Mouse (Mus musculus) small intestine, adult 10 weeks (tissue): ENCODE data around the gene Olfr1290. TPM values are rescaled to one million over a fixed set of nuclear protein-coding genes. Genes with fewer than 3 reads are reported as not detected.

Experiments
- polyA plus RNA-seq: library from polyadenylated mRNA; stranded (reverse); fragments of 350-450 nt; fragmentation: Illumina TruSeq; extraction: RNeasy Lipid Tissue Mini Kit (QIAGEN cat#74804); gene quantifications from one replicate; pipeline ENCODE4 v1.2.3, GENCODE M21; 2014; ENCODE audit warnings: low replicate concordance

Olfr1290 gene
- polyA plus RNA-seq, result not detected

DNA sequence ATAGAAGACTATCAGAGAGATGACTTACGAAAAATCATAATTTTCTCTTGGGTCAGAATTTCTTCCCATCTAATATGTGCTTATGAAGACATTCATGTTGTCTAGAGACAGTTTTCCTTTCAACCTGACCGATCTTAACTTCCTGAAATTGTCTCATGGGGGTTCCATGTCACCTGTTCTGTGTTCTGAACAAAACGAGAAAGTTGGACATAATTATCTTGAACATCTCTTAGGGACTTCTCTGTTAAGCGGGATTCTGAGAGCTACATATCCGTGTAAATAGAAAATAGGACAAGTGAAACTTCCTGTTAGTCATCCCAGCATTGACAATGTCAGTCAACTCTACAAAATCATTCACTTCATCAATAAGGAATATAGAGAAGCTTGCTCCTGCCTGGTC lies at the start of gene Olfr1290:
Olfr1290 (minus strand) TSS at position 101 of the 400 bp plus-strand sequence.

GRCm38 (mm10) chr2:111540191-111540590 lies 46.6 kb upstream of the Olfr1290 start, which contains the start of gene Olfr1294:
Gene Olfr1294 (minus strand): TSS chr2:111540291.

DNA sequence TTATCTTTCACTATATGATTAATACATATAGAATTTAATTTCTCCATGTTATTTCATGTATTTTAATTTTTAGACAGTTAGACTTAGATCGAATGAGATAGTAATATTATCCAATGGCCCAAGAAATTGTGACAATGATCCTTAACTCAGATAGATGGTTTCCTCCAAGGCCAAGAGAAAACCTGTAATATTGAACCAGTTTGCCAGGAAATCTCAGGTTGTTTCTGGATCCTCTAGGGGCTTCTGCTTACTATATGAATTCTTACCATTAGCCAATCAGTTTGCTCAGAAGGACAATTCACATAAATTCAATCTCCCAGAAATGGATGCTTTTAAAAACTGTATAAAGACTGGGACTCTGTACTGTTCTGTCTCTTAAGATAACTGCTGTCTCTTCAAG lies 31.3 kb upstream of the Olfr1290 start, which contains the start of gene Olfr1293-ps:
Olfr1293-ps (plus strand) TSS at position 301 of the 400 bp plus-strand sequence.

GRCm38 (mm10) chr2:111496880-111497279 lies 3.3 kb upstream of the Olfr1290 start, which contains the start of gene Olfr1291-ps1:
Gene Olfr1291-ps1 (plus strand): TSS chr2:111497180.

GRCm38 (mm10) chr2:111480519-111480918 lies 13.1 kb downstream of the Olfr1290 start, which contains the start of gene Olfr1289:
Gene Olfr1289 (plus strand): TSS chr2:111480819.

DNA sequence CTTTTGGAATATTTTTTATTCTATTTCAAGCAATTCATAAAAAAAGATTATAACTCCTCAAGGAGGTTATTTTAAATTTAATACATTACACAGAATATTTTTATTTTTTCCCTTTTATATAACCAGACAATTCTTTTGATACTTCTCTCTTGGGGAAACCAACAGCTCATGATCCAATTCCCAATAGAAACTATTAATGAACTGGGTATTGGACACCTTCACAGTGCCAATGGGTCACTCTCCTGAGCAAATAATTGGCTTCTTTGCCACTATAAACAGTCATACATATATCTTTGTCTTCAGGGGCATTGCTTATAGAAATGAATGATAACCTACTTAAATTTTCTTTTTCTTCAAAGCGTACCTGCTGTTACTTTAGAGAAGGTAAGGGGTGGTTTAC lies 19.8 kb downstream of the Olfr1290 start, which contains the start of gene Olfr1288:
Olfr1288 (plus strand) TSS at position 301 of the 400 bp plus-strand sequence.

DNA sequence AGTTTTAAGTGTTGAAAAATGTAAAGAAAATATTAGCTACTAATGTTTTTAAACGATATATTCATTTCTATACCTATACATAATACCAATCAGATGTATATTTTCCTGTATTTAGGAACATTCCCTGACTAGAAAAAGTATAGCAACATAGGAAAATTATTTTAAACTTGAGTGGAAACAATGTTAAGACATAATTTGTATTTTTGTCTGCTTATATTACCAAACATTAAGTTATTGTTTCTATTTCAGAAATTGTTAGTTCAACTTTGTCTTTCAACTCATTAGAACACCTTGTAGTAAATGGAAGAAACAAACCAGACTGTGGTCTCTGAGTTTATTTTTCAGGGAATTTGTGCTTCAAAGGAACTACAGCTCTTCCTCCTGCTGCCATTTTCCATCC lies 44.8 kb downstream of the Olfr1290 start, which contains the start of gene Olfr1287:
Olfr1287 (plus strand) TSS at position 301 of the 400 bp plus-strand sequence.

Other genes with a start within 250 kb of the Olfr1290 start
- not detected for gene Olfr1276, start 239.3 kb downstream of the Olfr1290 start, polyA plus RNA-seq
- gene Olfr1277, start 219.7 kb downstream of the Olfr1290 start, polyA plus RNA-seq, result not detected
- not detected for gene Olfr1278, start 203.7 kb downstream of the Olfr1290 start, polyA plus RNA-seq
- not detected for gene Olfr1279, start 193.2 kb downstream of the Olfr1290 start, polyA plus RNA-seq
- not detected for gene Olfr1280, start 179.8 kb downstream of the Olfr1290 start, polyA plus RNA-seq
- gene Olfr1281, start 167.3 kb downstream of the Olfr1290 start, polyA plus RNA-seq, result not detected
- gene Olfr1282, start 157.8 kb downstream of the Olfr1290 start, polyA plus RNA-seq, result not detected
- gene Olfr1283, start 127.0 kb downstream of the Olfr1290 start, polyA plus RNA-seq, result not detected
- not detected for gene Olfr1284, start 118.3 kb downstream of the Olfr1290 start, polyA plus RNA-seq
- gene Olfr1286, start 70.7 kb downstream of the Olfr1290 start, polyA plus RNA-seq, result not detected
- not detected for gene Olfr1287, start 44.7 kb downstream of the Olfr1290 start, polyA plus RNA-seq
- gene Olfr1288, start 19.7 kb downstream of the Olfr1290 start, polyA plus RNA-seq, result not detected
- not detected for gene Olfr1289, start 13.0 kb downstream of the Olfr1290 start, polyA plus RNA-seq
- not detected for gene Olfr1291-ps1, start 3.4 kb upstream of the Olfr1290 start, polyA plus RNA-seq
- not detected for gene Olfr1293-ps, start 31.4 kb upstream of the Olfr1290 start, polyA plus RNA-seq
- gene Olfr1294, start 46.5 kb upstream of the Olfr1290 start, polyA plus RNA-seq, result not detected
- gene Olfr1295, start 75.9 kb upstream of the Olfr1290 start, polyA plus RNA-seq, result not detected
- not detected for gene Olfr1297, start 132.7 kb upstream of the Olfr1290 start, polyA plus RNA-seq
- gene Olfr1298, start 155.4 kb upstream of the Olfr1290 start, polyA plus RNA-seq, result not detected
- gene Olfr1299, start 167.6 kb upstream of the Olfr1290 start, polyA plus RNA-seq, result not detected